Mouse (Mus musculus) kidney, adult 2 months (tissue): ENCODE data around the gene Zfp13. TPM values are rescaled to one million over a fixed set of nuclear protein-coding genes. Genes with fewer than 3 reads are reported as not detected.
"Not testable (repeated sequence)": the region's sequence is repeated elsewhere in the genome, so short reads cannot be mapped to it uniquely, and the experiment has no call there.

Experiments used
- DNase-seq: peaks from one replicate; pipeline ENCODE4 v3.0.0; 2021
- H3K27ac ChIP-seq: fragments of 200-500 bp; 2 replicates; pipeline ENCODE4 v1.5.1; 2012; ENCODE audit warnings: low read depth, low read length, control low read depth, inconsistent platforms; ENCODE audit not compliant: insufficient read depth
- H3K27me3 ChIP-seq: fragments of 200-500 bp; replicated peaks from 2 replicates; pipeline ENCODE4 v1.6.1; 2012; ENCODE audit warnings: mild to moderate bottlenecking, moderate library complexity, low read length, inconsistent platforms; ENCODE audit not compliant: control insufficient read depth, insufficient read depth
- H3K36me3 ChIP-seq: fragments of 200-500 bp; 2 replicates; pipeline ENCODE4 v1.6.1; 2012; ENCODE audit warnings: mild to moderate bottlenecking, moderate library complexity, low read length, inconsistent platforms; ENCODE audit not compliant: control insufficient read depth, insufficient read depth
- H3K4me1 ChIP-seq: fragments of 200-500 bp; 2 replicates; pipeline ENCODE4 v1.6.1; 2011; ENCODE audit warnings: low read length; ENCODE audit not compliant: control insufficient read depth, insufficient read depth
- H3K4me3 ChIP-seq: fragments of 200-500 bp; 2 replicates; pipeline ENCODE4 v1.5.1; 2011; ENCODE audit warnings: mild to moderate bottlenecking, low read depth, low read length, control low read depth; ENCODE audit not compliant: insufficient read depth
- CTCF ChIP-seq: fragments of 200-500 bp; conservative IDR thresholded peaks from 2 replicates; pipeline ENCODE4 v1.5.1; 2011; ENCODE audit warnings: low read depth, mild to moderate bottlenecking, control low read depth, low read length, moderate library complexity, mixed read lengths; ENCODE audit not compliant: insufficient read depth, insufficient read length
- POLR2A ChIP-seq: fragments of 200-500 bp; IDR thresholded peaks from one replicate; pipeline ENCODE4 v1.6.1; 2011; ENCODE audit warnings: low read depth, low read length, control low read depth
- whole genome bisulfite sequencing: fragments of 180-500 bp; shearing (Covaris S2); methylation state at CpG from one replicate; pipeline ENCODE4 v1.1.7; 2018; 5-methylcytosine and 5-hydroxymethylcytosine counted together
- polyA plus RNA-seq: library from polyadenylated mRNA; depleted of rRNA; stranded (reverse); fragments of >200 nt; gene quantifications from 2 replicates; pipeline ENCODE4 v1.2.3, GENCODE M21; 2012

The Zfp13 gene
- polyA plus RNA-seq, 1 experiment: 7.9 TPM

DNA sequence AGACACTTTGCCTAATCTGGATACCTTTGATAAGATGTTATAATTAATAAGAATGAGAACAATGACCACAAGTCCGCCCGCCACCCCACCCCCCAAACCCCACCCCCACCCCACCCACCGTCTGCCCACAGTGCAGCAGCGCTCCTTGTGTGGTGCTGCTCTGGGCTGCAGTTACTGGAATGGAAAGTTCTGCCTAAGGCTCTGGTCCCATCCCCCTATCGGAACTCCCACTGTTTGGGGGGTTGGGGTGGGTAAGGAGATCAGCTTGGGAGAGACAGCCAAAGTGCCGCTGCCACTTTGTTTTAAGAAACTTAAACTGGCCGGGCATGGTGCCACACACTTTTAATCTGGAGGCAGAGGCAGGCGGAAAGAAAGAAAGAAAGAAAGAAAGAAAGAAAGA is 3.8 kb upstream of the Zfp13 start:
- Histone ChIP-seq H3K36me3 (no peaks in the 10 kb centered on the region), H3K4me1 (no peaks in the 10 kb centered on the region), H3K27ac (no peak overlapping the region), H3K4me3 (no peak overlapping the region), H3K27me3 (no peaks in the 10 kb centered on the region)
- TF ChIP-seq CTCF (no peak), POLR2A (no peak)
- WGBS: 46% methylated on average over 8 of the region's 8 CpGs
- DNase-seq: no peak

DNA sequence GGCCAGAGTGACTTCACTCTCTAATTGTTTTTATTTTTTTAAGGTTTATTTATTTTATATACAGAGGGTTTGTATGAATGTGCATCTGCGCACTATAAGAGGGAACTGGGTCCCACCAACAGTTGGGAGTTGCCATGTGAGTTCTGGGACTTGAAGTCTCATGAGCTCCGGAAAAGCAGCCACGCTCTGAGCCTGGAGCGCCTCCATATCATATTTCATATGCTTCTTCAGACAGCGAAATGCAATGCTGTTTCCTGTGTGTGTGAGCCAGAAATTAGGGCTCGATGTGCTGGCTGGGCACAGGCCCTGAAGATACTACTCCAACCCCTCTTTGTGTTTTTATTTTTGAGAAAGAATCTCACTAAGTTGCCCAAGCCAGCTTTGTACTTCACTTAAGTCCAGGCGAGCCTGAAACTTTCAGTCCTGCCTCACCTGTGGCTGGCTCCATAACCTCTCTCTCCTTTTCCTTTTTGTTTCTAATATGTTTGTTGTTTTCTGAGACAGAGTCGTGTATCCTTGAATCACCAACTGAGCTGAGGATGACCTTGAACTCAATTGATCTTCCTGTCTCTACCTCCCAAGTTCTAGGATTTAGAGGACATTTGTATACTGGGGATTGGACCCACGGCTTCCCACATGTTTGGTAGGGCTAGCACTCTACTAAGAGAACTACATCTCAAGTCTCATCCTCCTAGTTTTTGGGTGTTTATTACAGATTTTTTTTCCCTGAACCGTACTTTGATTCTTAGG is 2.7 kb upstream of the Zfp13 start:
- Histone ChIP-seq H3K27me3 (no peaks in the 10 kb centered on the region), H3K27ac (no peak overlapping the region), H3K36me3 (no peaks in the 10 kb centered on the region), H3K4me3 (no peak overlapping the region), H3K4me1 (no peaks in the 10 kb centered on the region)
- TF ChIP-seq CTCF (no peak), POLR2A (no peak)
- WGBS: 56% methylated on average over 10 of the region's 10 CpGs
- DNase-seq: no peak

DNA sequence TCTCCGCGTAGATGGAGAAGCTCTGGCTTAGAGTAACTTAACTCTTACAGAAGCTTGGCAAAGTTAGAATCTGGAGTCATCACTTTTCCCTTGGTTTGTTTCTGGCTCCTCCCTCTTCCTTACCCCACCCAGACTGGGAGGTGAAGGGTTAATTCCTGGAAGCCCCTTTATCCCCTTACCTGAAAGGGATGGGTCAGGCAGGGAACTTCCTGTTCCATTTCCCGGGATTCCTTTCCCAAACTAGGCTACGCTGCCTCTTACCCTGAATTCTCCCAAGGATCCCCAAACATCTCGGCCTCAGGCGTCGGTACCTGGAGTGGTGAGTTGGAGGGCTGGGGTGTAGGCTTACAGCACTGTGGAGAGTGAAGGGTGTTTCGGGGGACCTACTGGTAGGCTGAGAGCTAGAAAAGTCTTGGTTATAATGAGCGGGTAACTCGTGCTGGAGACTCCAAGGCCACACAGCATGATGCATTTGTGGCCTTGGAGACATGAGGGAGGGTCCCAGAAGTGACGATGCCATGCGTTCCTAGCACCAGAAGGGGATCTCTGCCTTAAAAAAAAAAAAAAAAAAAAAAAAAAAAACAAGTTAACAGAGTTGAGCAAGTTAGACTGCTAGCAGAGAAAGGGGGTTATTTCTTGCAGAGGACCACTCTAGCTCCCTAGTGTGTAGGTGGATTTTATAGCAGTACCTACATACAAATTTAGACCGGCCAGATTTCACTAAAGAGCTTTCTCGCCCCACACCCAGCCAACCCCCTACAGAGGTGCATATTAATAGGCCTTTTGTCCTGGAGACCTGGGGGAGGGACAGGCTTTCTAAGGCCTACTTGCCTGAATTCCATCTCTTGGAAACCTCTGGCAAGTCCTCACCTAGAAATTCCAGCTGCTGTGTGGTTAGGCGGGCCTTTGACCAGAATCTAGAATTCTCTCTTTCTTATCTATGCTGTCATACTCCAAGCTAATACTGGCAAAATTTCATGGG is 1.6 kb upstream of the Zfp13 start, which contains the start of gene Zscan10:
Gene Zscan10 (plus strand): TSS at position 216 of the 982 bp plus-strand sequence.
- Histone ChIP-seq H3K27ac (0 out of 2 replicates have a peak within 1 kb of the TSS, but pooled peaks have one; percentile 86), H3K4me1 (no peaks in the 10 kb centered on the region), H3K27me3 (no peaks in the 10 kb centered on the region), H3K36me3 (no peaks in the 10 kb centered on the region), H3K4me3 (no peak within 1 kb of the TSS)
- no peak for DNase-seq
- WGBS: 82% methylated on average over 15 of the region's 15 CpGs
- no peak for TF ChIP-seq POLR2A
- no peak for TF ChIP-seq CTCF

DNA sequence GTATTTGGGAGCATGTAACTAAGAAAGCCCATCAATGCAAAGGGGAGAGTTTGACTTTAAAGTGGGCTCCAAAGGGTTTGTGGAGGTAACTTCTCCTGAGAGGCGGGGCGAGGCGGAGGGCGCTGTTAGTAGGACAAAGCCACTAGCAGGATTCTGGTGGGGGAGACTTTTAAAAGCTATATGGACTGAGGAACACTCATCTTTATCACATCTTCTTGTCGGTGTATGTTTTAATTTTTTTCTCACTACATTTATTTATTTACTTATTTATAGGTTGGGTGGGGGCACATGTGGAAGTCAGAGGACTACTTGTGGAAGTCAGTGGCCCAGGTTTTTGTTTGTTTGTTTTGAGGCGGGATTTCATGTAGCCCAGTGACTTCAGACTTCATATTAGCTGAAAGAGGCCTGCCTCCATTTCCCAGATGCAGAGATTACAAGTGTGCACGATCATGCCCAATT is 347 bp upstream of the Zfp13 start:
- H3K4me1 ChIP-seq: no peaks in the 10 kb centered on the region
- no peaks in the 10 kb centered on the region for H3K27me3 ChIP-seq
- peak overlapping the region; percentile 86 for H3K27ac ChIP-seq
- 37% methylated on average over 7 of the region's 7 CpGs for WGBS
- no peaks in the 10 kb centered on the region for H3K36me3 ChIP-seq
- no peak for TF ChIP-seq POLR2A
- TF ChIP-seq CTCF: no peak
- no peak for DNase-seq
- H3K4me3 ChIP-seq: peak overlapping the region; percentile 73

DNA sequence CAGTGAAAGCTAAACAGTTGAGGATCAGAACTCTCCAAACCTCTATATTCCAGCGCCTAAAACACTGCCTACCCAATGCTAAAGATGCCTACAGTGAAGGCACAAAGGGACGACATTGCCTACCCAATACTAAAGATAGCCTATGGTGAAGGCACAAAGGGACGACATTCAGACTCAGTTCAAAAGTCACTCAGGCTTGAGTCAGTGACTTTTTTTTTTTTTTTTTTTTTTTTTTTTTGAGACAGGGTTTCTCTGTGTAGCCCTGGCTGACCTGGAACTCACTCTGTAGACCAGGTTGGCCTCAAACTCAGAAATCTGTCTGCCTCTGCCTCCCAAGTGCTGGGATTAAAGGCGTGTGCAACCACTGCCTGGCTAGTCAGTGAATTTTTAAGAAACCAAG is 4.1 kb downstream of the Zfp13 start:
- not testable (repeated sequence) for H3K4me3 ChIP-seq, H3K27ac ChIP-seq, DNase-seq, H3K27me3 ChIP-seq, H3K36me3 ChIP-seq, H3K4me1 ChIP-seq
- WGBS: 77% methylated on average over 4 of the region's 4 CpGs

DNA sequence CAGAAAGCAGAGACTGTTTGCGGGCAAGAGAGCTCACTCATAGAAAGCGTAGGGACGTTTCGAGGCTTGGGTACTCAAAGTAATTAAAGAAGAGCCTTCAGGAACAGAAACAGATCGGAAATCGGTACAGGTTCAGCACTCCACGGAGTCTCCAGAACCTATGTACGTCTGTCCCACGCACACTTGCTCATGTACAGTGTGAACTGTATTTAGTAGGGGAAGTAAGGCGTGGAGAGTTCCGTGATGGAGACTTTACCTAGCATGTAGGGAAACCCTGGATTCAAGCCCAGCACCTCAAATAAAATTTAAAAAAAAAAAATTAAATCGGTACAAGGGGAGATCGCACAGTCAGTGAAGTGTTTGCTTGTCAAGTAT is 6.4 kb downstream of the Zfp13 start:
- TF ChIP-seq POLR2A: no peak
- no peak for TF ChIP-seq CTCF
- no peak for DNase-seq
- H3K4me1 ChIP-seq: peaks cover 4% of the 10 kb centered on the region; the same call in 1 of the 2 replicates
- no peaks in the 10 kb centered on the region for H3K27me3 ChIP-seq
- no peaks in the 10 kb centered on the region for H3K36me3 ChIP-seq
- peak overlapping the region; percentile 83 for H3K4me3 ChIP-seq
- peak overlapping the region; percentile 2; the same call in 1 of the 2 replicates for H3K27ac ChIP-seq
- WGBS: 8% methylated on average over 13 of the region's 13 CpGs
